Mouse (Mus musculus) ES-Bruce4 (cell line): ENCODE data around the gene Ppp1r13b.

Source experiments
- CTCF ChIP-seq: IDR thresholded peaks from one replicate; pipeline ENCODE4 v1.8.1; 2011; ENCODE audit warnings: low read depth, low read length
- EP300 ChIP-seq: IDR thresholded peaks from 2 replicates; pipeline ENCODE4 v1.6.1; 2011; ENCODE audit warnings: low read depth, low read length; ENCODE audit not compliant: insufficient read depth
- POLR2A ChIP-seq: IDR thresholded peaks from one replicate; pipeline ENCODE4 v1.8.1; 2011; ENCODE audit warnings: low read length; ENCODE audit not compliant: insufficient read depth

DNA sequence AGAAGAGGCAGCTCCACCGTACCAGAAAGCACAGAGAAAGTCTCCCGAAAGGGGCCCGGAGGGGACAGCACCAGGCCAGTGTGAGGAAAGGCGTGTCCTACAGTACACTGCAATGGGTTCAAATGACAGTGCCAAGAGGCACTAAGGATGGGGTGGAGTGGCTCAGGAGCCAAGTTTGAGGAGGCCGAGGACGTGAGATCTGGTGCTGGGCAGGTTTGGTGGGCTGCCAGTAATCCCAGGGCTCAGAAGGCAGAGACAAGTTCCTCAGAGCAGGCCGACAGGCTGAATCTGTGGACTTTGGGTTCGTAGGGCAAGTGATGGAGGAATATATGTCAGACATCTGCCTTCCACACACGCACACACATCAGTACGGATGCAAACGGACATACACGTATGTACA is 95.3 kb downstream of the Ppp1r13b start:
- no peak for TF ChIP-seq POLR2A
- TF ChIP-seq CTCF, result no peak
- TF ChIP-seq EP300, result no peak
